Mouse (Mus musculus): ENCODE data around the gene Ap1b1. TPM values are rescaled to one million over a fixed set of nuclear protein-coding genes. Genes with fewer than 3 reads are reported as not detected.

The Ap1b1 gene
- polyA plus RNA-seq, 1 experiment from 2014 or later: 46.3 TPM

DNA sequence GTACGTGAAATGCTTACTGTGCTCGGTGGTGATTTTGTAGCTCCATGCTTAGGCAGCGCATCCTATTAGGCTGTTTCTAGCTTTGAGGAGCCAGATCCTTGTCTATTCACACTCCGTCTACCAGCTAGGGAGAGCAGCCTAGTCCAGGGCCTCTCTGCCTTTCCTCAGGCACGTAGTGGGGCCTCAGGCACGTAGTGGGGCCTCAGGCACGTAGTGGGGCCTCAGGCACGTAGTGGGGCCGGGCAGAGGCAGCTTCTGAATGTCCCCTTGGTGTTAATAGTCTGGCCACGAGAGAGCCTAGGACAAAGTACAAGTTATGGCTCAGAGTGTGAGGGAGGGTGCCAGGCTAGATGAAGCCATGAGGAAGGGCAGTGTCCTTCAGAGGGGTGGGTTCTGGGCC is 46.1 kb downstream of the Ap1b1 start:
- no peaks in the 10 kb centered on the region for H3K9me3 ChIP-seq (ENCODE audit: low read length)
- DNase-seq: no peak
- no peak overlapping the region for H3K9ac ChIP-seq (replicated peaks)
- H3K4me3 ChIP-seq (ENCODE audit: low read depth, low read length): no peak overlapping the region
- no peak overlapping the region for H3K27ac ChIP-seq (ENCODE audit: low read depth)
- TF ChIP-seq CTCF (IDR thresholded peaks at IDR 0.05; ENCODE audit: low read depth): no peak
- TF ChIP-seq EP300 (IDR thresholded peaks at IDR 0.05; ENCODE audit: low read depth): no peak
- no peak overlapping the region for H3K4me2 ChIP-seq (ENCODE audit: low read depth, low read length)
- peaks cover 90% of the 10 kb centered on the region for H3K36me3 ChIP-seq (replicated peaks; ENCODE audit: insufficient read depth, low read length)
- WGBS (ENCODE audit: insufficient replicate concordance): 90% methylated on average over 10 of the region's 10 CpGs
- no peaks in the 10 kb centered on the region for H3K27me3 ChIP-seq (ENCODE audit: insufficient read depth, low read length)
- no peaks in the 10 kb centered on the region for H3K4me1 ChIP-seq (ENCODE audit: insufficient read depth)
- no peak for ATAC-seq

DNA sequence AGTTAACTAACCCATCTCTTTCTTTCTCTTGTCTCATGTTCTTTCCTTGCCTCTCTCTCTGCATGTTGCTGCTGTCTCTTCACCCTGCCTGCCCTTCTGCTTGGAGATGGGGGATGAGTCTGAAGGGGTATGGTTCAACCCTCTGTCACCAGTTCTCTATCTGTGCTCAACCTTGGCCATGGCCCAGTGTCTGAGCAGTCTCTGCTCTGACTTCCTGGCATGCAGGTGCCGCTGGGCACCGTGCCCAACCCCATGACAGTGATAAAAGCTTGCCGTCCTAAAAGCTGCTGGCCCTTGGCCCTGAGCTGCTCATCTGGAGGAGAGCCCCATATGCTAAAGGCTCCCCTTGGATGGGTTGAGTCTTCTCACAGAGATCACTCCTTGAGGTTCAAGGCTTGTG is 46.5 kb downstream of the Ap1b1 start:
- H3K4me1 ChIP-seq (ENCODE audit: insufficient read depth): no peaks in the 10 kb centered on the region
- ATAC-seq (no peak), DNase-seq (no peak)
- H3K27me3 ChIP-seq (ENCODE audit: insufficient read depth, low read length): no peaks in the 10 kb centered on the region
- H3K9me3 ChIP-seq (ENCODE audit: low read length): no peaks in the 10 kb centered on the region
- WGBS (ENCODE audit: insufficient replicate concordance): 71% methylated on average over 3 of the region's 3 CpGs
- TF ChIP-seq EP300 (IDR thresholded peaks at IDR 0.05; ENCODE audit: low read depth) (no peak), CTCF (IDR thresholded peaks at IDR 0.05; ENCODE audit: low read depth) (no peak)
- H3K36me3 ChIP-seq (replicated peaks; ENCODE audit: insufficient read depth, low read length): peaks cover 91% of the 10 kb centered on the region
- H3K4me3 ChIP-seq (ENCODE audit: low read depth, low read length): no peak overlapping the region
- no peak overlapping the region for H3K9ac ChIP-seq (replicated peaks)
- no peak overlapping the region for H3K27ac ChIP-seq (ENCODE audit: low read depth)
- H3K4me2 ChIP-seq (ENCODE audit: low read depth, low read length): no peak overlapping the region

DNA sequence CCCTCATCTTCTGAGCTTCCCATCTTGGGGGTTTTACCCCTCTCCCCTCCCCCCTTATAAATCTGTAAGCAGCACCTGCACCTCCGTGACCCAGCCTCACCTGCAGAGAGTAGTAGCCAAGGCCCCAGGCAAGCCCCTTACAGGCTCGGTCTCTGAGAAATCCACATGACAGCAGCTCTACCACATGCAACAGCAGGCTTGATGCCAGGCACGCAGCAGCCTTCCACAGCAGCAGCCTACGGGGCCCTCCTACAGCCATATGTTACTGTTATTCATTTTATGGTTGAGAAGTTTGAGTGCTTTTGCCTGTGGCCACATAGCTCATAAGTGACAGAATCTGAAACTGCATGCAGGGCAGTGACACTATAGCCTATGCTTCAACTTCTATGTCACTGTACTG is 48.8 kb downstream of the Ap1b1 start:
- no peak for DNase-seq
- 90% methylated on average over 4 of the region's 4 CpGs for WGBS (ENCODE audit: insufficient replicate concordance)
- Histone ChIP-seq H3K27me3 (ENCODE audit: insufficient read depth, low read length) (no peaks in the 10 kb centered on the region), H3K9me3 (ENCODE audit: low read length) (no peaks in the 10 kb centered on the region), H3K4me1 (ENCODE audit: insufficient read depth) (no peaks in the 10 kb centered on the region), H3K4me2 (ENCODE audit: low read depth, low read length) (no peak overlapping the region), H3K36me3 (replicated peaks; ENCODE audit: insufficient read depth, low read length) (peaks cover 83% of the 10 kb centered on the region), H3K4me3 (ENCODE audit: low read depth, low read length) (no peak overlapping the region), H3K9ac (replicated peaks) (no peak overlapping the region), H3K27ac (ENCODE audit: low read depth) (no peak overlapping the region)
- no peak for ATAC-seq
- TF ChIP-seq EP300 (IDR thresholded peaks at IDR 0.05; ENCODE audit: low read depth): no peak
- TF ChIP-seq CTCF (IDR thresholded peaks at IDR 0.05; ENCODE audit: low read depth): no peak

- DNase-seq (no peak), ATAC-seq (no peak)
- H3K27me3 ChIP-seq (ENCODE audit: insufficient read depth, low read length): no peaks in the 10 kb centered on the region
- H3K36me3 ChIP-seq (replicated peaks; ENCODE audit: insufficient read depth, low read length): peaks cover 83% of the 10 kb centered on the region
- 82% methylated on average over 8 of the region's 8 CpGs for WGBS (ENCODE audit: insufficient replicate concordance)
- no peak for TF ChIP-seq EP300 (IDR thresholded peaks at IDR 0.05; ENCODE audit: low read depth)
- no peak for TF ChIP-seq CTCF (IDR thresholded peaks at IDR 0.05; ENCODE audit: low read depth)
- no peak overlapping the region for H3K4me3 ChIP-seq (ENCODE audit: low read depth, low read length)
- no peak overlapping the region for H3K27ac ChIP-seq (ENCODE audit: low read depth)
- H3K4me2 ChIP-seq (ENCODE audit: low read depth, low read length): no peak overlapping the region
- no peak overlapping the region for H3K9ac ChIP-seq (replicated peaks)
- H3K4me1 ChIP-seq (ENCODE audit: insufficient read depth): no peaks in the 10 kb centered on the region
- H3K9me3 ChIP-seq (ENCODE audit: low read length): no peaks in the 10 kb centered on the region
Observed at GRCm38 (mm10) chr11:5037146-5037854, 50.7 kb downstream of the Ap1b1 start.

DNA sequence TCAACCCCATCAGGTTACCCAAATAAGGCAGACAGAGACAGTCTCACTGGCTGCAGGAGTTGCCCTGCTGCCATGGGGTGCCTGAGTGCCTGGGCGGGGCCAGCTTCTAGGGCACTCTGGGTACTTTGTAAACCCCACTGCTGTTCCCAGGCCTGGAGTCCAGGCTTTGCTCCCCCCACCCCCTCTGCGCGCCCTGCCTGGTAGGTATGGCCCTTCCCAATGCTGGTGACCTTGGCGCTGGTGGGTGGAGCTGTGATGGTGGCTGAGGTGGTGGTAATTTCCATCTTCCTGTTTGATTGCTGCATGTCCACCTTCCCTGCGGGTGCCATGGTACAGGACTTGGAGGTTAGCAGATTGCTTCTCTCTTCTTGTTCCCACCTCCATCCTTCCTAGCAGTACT is 54.0 kb downstream of the Ap1b1 start:
- peaks cover 55% of the 10 kb centered on the region for H3K36me3 ChIP-seq (replicated peaks; ENCODE audit: insufficient read depth, low read length)
- no peaks in the 10 kb centered on the region for H3K9me3 ChIP-seq (ENCODE audit: low read length)
- H3K4me1 ChIP-seq (ENCODE audit: insufficient read depth): no peaks in the 10 kb centered on the region
- DNase-seq: no peak
- TF ChIP-seq EP300 (IDR thresholded peaks at IDR 0.05; ENCODE audit: low read depth) (no peak), CTCF (IDR thresholded peaks at IDR 0.05; ENCODE audit: low read depth) (no peak)
- no peak overlapping the region for H3K4me3 ChIP-seq (ENCODE audit: low read depth, low read length)
- 80% methylated on average over 5 of the region's 5 CpGs for WGBS (ENCODE audit: insufficient replicate concordance)
- H3K4me2 ChIP-seq (ENCODE audit: low read depth, low read length): no peak overlapping the region
- no peak overlapping the region for H3K9ac ChIP-seq (replicated peaks)
- no peak for ATAC-seq
- no peaks in the 10 kb centered on the region for H3K27me3 ChIP-seq (ENCODE audit: insufficient read depth, low read length)
- H3K27ac ChIP-seq (ENCODE audit: low read depth): no peak overlapping the region

GRCm38 (mm10) chr11:5041144-5041780 is 54.6 kb downstream of the Ap1b1 start:
- Histone ChIP-seq H3K9me3 (ENCODE audit: low read length) (no peaks in the 10 kb centered on the region), H3K4me2 (ENCODE audit: low read depth, low read length) (no peak overlapping the region), H3K36me3 (replicated peaks; ENCODE audit: insufficient read depth, low read length) (peaks cover 49% of the 10 kb centered on the region), H3K4me3 (ENCODE audit: low read depth, low read length) (no peak overlapping the region), H3K4me1 (ENCODE audit: insufficient read depth) (no peaks in the 10 kb centered on the region), H3K27ac (ENCODE audit: low read depth) (no peak overlapping the region), H3K9ac (replicated peaks) (no peak overlapping the region), H3K27me3 (ENCODE audit: insufficient read depth, low read length) (no peaks in the 10 kb centered on the region)
- no peak for ATAC-seq
- WGBS (ENCODE audit: insufficient replicate concordance): 81% methylated on average over 18 of the region's 18 CpGs
- no peak for DNase-seq
- TF ChIP-seq CTCF (IDR thresholded peaks at IDR 0.05; ENCODE audit: low read depth): no peak
- no peak for TF ChIP-seq EP300 (IDR thresholded peaks at IDR 0.05; ENCODE audit: low read depth)

Data from liver, postnatal 0 days (tissue).